Mouse (Mus musculus): ENCODE measurements around the gene Ccdc42.

Gene Ccdc42

DNA sequence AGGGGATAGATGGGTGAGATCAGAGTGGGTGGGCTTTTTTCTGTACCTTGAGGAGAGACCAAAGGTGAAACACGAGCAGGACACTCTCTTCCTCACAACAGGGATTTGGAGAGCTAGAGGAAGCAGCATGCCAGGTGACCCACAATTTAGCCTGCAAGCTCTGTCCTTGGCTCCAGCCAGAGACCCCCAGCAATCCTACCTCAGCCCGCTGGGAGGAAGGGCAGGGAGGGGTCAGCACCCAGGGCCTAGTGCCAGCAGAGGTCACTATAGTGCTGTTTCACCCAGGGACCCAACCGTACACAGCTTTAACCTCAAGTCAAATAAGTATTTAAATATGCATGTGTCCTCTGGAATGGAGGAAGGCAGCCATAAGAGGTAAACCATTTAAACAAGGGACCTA lies 931 bp upstream of the Ccdc42 start:
- no peak for DNase-seq (ENCODE audit: low spot score in 2 of 2)

GRCm38 (mm10) chr11:68589055-68589809 lies 2.4 kb downstream of the Ccdc42 start:
- DNase-seq (ENCODE audit: low spot score in 2 of 2), result peak; percentile 64 to 87

GRCm38 (mm10) chr11:68591708-68592107 lies 4.9 kb downstream of the Ccdc42 start:
- no peak for DNase-seq (ENCODE audit: low spot score in 2 of 2)

- DNase-seq (ENCODE audit: low spot score in 2 of 2), result no peak
These were observed 6.4 kb downstream of the Ccdc42 start for GRCm38 (mm10) chr11:68593247-68593646.

GRCm38 (mm10) chr11:68597912-68598311 lies 11.1 kb downstream of the Ccdc42 start:
- no peak for DNase-seq (ENCODE audit: low spot score in 2 of 2)

- no peak for DNase-seq (ENCODE audit: low spot score in 2 of 2)
These were observed 13.8 kb downstream of the Ccdc42 start for GRCm38 (mm10) chr11:68600551-68601021.

- no peak for DNase-seq (ENCODE audit: low spot score in 2 of 2)
These were observed 14.7 kb downstream of the Ccdc42 start for GRCm38 (mm10) chr11:68601486-68601991.

DNA sequence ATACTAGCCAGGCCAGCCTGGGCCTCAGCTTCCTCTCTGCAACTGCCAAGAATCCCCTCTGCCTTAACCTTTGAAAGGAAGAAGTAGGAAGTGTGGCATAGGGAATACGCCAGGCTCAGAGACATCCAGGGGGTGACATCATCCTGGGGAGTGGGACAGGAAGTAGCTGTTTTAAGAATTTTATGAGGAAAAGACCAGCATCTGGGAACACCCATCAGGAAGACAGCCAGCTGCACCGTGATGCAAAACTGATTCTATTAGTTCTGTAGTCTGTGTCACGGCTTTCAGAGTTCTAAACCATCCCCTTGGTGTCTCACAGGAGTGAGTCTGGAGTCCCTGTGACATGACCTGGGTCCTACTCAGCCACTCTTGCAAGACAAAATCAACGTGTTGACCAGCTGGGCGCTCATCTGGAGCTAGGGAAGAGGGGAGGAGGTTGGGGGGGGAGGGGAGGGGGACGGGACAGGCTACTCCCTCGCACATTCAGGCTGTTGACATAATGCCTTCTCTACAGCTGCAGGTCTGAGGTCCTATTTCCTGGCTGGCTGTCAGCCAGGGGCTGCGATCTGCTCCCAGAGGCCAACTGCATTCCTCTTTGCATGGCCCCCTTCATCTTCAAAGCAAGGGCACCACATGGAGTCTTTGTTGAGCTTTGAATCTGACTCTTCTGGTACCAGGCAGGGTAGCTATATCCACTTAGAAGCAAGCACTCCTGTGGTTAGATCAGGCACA lies 15.5 kb downstream of the Ccdc42 start:
- DNase-seq (ENCODE audit: low spot score in 2 of 2), result no peak

- no peak for DNase-seq (ENCODE audit: low spot score in 2 of 2)
These were observed 20.2 kb downstream of the Ccdc42 start for GRCm38 (mm10) chr11:68607046-68607445.

DNA sequence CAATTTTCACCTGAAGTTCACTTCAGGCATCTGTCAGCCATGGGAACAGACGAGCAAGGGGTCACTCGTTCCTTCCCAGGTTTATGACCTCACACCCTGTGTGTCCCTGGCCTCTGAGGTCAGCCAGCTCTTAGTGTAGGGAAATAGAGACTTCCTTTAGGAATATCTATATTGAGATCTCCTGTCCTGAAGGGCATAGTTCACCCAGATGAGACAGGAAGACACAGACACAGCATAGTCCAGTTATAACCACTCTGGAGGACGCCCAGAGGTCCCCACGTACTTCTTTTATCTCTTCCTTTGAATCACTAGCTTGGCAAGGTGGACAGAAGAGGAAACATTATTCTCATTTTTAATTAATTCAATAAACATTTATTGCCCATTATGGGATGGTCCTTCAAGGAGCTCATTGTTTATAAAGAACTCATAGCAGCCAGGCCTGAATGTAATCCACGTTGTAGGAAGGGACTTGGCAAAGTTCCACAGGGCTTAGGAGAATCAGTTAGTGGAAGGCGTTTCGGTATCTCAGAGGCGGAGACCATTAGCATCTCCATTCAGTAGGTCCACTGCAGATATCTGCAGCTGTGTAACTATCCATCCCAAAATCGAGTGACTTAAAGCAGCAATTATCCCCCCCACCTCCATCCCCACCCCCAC lies 23.2 kb downstream of the Ccdc42 start:
- no peak for DNase-seq (ENCODE audit: low spot score in 2 of 2)

DNA sequence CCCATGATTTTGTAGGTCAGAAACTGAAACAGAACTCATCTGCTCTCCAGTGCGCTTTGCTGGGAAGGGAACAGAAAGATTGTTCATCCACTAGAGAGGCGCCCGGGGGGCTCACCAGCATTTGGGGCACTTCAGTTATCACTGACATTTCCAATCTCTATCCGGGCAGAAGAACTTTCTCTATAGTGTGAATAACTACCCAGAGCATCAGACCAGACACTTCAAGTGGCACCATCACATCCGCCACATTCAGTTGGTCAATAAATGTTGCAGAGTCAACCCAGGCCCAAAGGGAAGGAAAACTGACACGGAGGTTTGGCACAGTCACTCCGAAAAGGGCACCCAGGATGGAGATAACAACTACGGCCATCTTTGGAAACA lies 23.7 kb downstream of the Ccdc42 start:
- DNase-seq (ENCODE audit: low spot score in 2 of 2), result no peak

DNA sequence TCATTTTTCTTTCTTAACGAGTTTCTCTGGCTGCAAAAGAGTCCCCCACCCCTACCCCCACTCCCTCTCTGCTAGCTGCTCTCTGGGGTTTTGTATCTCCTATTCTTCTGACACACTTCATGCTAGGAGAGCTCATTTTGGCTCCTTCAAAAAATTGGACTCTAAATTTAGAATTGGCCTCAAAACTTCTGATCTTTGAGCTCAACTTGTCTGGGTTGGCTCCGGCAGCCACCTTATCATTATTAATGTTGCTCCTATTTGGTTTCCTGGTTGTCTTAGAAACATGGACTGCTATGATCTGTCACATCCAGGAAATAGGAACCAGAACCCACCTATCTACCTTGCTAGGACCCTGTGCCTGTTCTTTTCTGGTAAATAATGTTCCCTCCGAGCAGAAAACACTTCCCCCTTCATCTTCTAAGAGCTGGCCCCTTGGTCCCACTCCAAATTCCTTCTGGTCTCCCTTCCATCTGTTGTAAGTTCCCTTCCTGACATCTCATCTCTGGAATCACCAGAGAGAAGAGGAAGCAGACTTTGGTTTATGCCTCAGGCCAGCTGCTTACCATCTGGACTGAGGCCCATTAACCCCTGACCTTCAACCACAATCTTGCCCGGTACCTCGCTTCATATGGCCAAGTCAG lies 26.4 kb downstream of the Ccdc42 start:
- no peak for DNase-seq (ENCODE audit: low spot score in 2 of 2)

DNA sequence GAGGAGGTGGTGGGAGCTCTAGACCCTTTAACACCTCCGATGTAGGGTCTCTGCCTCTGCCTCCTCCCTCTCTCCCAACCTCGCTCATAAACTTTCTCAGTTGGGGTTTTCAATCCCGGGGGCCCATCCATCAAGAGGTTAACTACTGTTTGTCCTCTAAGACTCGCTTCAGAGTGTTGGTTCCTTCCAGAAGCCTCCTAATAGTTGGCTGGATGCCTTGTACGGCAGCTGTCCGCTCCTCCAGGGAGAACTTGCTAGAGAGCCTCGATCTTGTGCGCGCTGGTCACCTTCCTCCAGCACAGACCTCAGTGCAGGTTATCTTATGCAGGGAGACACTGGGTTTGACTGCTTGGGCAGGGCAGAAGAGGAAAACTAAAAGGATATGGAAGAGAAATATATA lies 35.9 kb downstream of the Ccdc42 start:
- no peak for DNase-seq (ENCODE audit: low spot score in 2 of 2)

DNA sequence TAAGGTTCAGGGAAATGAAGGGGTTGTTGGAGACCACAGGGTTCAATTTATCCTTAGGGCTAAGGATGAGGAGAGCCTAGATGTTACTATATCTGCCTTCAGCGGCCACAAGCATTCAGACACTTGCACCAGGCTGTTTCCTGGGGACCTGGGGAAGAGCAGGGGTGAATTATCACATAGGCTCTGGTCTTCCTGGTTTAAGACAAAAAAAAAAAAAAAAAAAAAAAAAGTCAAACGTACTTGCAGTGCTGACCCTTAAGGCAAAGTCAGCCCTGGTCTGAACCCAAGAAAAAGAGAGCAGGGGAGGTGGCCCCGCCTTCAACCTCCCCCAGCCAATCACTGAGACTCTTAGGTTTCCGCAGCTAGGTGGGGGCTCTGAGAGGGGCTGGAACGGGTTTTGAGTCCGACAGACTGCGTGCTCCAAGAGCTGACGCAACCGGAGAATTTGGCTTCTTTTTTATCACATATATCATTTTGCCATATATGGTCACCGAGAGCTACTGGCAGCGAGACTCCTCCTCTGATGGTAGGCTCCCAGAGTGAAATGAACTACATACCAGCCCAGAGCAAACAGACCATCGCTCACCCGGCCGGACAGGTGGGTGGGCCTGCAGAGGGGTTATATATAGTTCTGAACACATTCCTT lies 36.5 kb downstream of the Ccdc42 start:
- no peak for DNase-seq (ENCODE audit: low spot score in 2 of 2)

- DNase-seq (ENCODE audit: low spot score in 2 of 2), result no peak
These were observed 37.0 kb downstream of the Ccdc42 start for GRCm38 (mm10) chr11:68623871-68624258.

- DNase-seq (ENCODE audit: low spot score in 2 of 2), result no peak
These were observed 44.9 kb downstream of the Ccdc42 start for GRCm38 (mm10) chr11:68631611-68632316.

GRCm38 (mm10) chr11:68637861-68638615 lies 51.2 kb downstream of the Ccdc42 start:
- DNase-seq (ENCODE audit: low spot score in 2 of 2), result no peak

DNA sequence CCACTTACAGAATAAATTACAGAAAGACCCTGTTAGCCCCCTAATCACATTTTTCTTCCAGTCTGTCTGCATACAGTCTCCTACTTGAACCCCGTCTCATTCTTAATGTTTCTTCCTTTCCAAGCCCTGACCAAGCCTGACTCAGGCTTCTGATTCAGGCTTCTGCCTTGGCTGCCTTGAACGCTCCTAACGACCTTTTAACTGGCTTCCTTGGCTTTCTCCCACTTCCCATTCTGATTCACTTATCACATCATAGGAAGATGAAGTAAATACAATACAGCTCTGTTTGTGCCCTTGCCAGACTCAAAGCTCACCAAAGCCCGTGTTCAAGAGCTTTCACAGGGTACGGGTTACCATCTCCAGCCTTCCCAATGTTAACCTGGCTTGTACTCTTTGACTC lies 54.5 kb downstream of the Ccdc42 start:
- no peak for DNase-seq (ENCODE audit: low spot score in 2 of 2)

- no peak for DNase-seq (ENCODE audit: low spot score in 2 of 2)
These were observed 58.0 kb downstream of the Ccdc42 start for GRCm38 (mm10) chr11:68644781-68645180.

All from spleen, postnatal 4 days (tissue).